Mouse (Mus musculus): ENCODE measurements around the gene Fam20a.

The Fam20a gene

DNA sequence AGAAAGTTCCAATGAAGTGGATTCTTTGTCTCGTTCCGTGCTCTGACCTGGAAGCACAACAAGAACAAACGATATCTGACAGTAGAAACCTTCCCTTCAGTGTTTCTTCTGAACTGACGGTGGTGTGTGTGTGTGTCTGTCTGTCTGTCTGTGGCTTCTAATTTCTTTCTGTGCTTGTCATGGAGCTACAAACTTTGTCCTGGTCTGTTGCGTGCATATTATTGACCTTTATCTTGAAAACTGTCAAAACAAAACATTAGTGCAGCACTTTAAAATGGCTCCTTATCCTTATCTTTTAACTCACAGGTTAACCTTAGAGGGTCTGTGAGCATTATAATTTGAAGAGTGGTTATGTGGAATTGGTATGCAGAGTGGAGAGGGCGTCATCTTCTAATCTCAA is 69.6 kb downstream of the Fam20a start:
- no peak for DNase-seq (ENCODE audit: low spot score)

DNA sequence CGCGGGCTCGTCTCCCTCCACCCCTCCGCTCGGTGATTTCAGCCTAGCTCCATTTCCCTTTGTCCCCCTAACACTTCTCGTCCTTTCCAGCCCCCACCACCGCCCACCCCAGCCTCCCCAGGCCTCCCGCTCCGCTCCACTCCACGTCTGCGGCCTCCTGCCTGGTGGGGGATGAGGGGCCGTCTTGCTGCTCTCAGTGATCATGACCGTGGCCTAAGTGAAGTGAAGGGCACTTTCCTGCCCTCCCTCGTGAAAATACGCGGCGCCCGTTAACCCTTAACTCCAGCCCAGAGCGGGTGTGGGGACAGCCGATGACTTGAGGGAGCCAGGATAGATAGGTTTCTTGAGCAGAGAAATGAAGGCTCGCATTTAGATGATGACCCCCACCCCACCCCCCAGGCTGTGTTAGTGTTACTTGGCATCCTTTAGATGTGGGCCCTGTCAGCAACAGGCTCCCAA is 70.5 kb downstream of the Fam20a start:
- DNase-seq (ENCODE audit: low spot score) = no peak

DNA sequence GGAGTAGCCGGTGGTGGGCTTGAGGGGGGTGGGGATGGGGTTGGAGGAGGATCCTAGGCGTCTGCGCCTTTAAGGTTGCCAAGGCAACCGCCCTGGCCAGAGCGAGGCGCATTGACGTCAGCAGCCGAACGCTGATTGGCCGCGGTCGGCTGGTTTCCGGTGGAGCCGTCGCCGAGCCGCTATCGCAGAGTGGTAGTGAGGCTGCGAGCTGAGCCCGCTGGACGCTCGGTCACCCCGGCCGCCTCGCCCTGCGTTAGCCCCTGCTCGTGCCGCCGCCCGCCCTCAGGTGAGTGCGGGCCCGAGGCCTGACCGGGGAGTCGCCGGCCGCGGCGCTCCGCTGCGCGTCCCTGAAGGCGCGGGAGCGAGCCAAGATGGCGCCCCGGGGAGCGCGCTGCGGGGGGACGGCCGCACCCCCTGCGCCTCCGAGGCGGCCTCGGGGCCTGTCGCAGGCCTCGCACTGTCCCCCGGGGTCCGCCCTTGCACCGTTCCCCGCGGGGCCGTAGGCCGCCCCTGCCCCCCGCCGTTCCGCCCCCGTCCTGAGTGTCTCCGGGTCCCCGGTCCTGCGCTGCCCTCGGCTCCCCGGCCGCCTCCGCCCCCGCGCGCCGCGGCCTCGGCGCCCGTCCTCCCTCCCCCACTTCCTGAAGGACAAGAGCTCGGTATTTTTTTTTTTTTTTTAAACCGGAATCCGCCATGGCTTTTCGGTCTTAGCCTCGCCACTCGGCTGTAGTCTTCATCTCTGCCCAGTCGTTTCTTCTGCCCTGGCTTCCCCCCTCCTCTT is 71.1 kb downstream of the Fam20a start:
- DNase-seq (ENCODE audit: low spot score) = peak; percentile 88

DNA sequence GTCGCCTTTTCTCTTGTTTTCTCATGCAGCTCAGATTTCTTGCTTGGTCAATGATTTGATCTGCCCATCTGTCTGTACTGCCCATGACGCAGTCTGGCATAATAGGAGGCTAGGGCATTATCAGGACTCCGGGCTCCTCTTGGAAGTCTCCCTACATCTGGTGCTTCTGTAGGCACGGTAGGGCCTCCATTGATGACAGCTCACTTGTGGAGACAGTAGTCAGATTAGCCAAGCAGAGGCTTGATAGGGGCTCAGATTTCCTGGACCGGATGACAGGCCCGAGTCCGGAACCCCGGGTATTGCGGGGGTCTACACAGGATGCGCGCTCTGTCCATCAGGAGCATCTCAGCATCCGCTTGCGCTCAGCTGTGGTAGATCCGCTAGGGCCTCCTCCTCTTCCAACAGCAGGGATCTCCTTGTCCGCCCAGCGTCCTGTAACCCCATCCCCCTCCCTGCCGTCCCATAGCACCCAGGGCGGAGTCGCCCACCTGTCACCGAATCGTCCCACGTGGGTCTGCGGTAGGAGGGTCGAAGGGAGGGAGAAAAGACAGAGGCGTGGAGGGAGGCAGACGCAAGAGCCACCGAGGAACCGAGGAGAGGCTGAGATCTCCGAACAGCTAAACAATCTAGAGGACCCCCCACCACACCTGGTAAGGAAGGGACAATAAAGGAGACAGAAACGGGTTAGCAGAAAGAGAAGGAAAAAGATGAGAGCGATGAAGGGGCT is 71.9 kb downstream of the Fam20a start:
- DNase-seq (ENCODE audit: low spot score) = peak; percentile 75

DNA sequence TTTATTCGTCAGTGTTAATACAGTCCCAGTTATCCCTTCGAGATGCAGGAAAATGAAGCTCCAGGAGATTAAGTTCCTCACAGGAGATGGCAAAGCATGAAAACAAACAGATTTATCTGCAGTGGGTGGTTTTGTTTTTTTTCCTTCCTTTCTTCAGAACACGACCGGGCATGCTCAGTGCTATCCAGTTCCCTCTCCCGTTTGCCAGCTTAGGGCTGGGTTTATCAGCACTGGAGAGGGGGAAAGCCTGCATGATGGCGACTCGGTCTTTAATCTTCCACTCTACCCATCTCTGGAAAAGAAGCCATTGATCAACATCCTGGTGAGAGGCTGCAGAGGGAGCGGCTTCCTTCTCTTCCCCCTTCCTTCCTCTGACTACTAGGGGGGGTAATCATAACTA is 72.9 kb downstream of the Fam20a start, which contains the start of gene Prkar1a:
Gene Prkar1a, plus strand, starts transcription at position 200 of the 400 bp plus-strand sequence.
- DNase-seq (ENCODE audit: low spot score) = no peak

DNA sequence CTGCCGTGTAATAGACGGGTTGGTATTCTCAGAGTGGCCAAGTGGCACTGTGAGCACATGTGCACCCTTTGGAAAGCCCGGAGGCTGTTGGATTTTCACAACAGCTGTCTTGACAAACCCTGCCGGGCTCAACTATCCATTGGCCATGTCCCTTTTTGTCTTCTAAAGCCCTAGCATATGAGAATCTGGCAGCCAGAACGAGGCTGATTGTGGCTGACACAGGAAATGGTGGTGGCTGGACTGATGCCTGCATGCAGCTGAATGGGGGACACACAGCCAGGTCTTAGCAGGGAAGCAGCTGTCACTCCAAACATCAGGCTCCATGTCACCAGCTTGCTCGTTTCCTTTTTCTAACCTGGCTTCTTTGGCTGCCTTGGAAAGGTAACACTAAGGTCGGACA is 73.6 kb downstream of the Fam20a start:
- no peak for DNase-seq (ENCODE audit: low spot score)

DNA sequence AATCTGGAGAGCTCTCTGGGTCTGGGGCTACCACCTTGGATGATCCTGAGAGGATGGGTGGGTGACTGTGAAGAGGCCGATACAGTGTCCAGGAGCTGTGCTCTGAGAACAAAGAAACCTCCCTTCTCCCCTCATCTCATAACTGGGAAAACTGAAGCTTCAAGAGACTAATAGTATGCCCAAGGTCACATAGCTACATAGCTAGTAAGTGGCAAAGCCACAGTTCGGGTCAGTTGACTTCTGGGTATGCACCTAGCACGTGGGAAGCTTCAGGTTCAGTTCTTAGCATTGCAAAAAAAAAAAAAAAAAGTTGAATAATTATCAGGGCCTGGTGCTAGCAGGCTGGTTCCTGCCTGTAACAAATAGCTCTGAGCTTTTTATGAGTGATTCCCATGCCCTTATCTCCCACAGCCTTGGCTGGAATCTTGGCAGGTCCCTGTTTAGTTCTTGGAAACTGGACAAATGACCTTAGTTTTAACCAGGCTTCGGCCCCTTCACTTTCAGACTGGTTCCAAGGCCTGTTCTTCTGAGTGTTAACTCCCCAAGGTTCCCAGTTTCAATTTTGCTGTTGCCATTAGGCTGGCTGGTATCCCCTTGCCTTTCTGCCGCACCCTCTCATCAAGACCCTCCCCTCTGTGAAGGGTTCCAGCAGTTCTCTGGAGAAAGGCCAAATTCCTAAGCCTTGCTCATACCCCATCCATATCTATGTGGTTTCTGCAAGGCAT is 80.4 kb downstream of the Fam20a start:
- no peak for DNase-seq (ENCODE audit: low spot score)

DNA sequence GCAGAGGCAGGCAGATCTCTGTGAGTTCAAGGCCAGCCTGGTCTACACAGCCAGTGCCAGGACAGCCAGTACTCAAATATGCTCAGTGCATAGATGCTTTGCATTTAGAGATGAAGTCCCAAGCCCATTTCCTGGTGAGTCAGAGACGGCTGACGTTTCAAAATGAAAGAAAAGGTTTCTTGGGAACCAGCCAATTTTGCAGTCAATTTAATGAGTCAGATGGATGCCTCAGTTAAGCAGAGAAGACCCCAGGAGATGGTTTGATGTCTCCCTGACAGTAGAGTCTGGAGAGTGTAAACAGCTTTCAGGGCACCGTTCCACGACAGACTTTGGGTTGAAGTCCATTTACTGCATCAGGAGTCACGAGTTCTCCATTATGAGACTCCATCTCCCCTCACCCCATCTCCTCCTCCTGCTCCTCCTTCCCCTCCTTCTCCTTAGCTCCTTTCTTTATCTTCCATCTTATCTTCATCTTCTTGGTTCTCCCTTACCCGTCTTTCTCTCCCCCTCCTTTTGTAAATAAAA is 86.1 kb downstream of the Fam20a start:
- no peak for DNase-seq (ENCODE audit: low spot score)

DNA sequence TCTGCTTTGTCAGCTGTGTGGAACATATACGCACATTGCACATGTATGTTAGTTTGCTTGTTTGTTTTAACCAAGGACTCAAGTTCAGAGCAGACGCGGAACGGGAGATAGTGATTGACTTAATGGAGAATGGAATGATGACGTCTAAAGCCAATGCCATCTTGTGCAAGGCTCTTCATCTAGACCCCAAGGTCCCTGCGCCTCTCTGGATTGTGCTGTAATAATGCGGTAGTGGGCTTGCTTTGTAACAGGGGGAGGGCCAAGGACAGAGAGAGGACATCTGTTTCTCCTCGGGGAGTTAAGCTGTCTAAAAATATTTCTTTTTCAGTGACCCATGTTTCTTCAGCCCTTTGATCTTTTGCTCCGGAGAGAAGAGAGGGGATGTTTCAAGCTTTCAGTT is 87.2 kb downstream of the Fam20a start:
- DNase-seq (ENCODE audit: low spot score) = no peak

DNA sequence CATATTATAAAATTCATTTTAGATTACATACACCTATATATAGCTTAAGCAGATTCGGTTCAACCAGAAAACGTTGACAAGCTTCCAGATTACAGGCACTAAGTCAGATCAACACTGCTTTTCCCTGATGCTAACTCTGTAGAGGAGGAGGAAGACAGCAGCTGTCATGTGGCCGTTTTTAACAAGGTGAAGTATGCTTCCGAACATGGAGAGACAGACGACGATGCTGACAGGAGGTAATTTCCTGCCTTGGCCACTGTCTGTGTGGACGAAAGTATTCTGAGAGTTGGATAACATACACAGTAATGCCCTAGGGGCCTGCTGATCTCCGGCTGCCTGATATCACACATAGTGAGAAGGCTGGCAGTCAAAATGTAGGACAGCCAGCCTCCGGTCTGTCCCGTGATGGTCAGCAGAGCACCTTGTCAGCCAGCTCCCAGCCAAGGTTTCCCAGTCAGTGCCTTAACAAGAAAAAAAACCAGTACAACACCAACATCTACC is 93.0 kb downstream of the Fam20a start:
- DNase-seq (ENCODE audit: low spot score) = no peak

DNA sequence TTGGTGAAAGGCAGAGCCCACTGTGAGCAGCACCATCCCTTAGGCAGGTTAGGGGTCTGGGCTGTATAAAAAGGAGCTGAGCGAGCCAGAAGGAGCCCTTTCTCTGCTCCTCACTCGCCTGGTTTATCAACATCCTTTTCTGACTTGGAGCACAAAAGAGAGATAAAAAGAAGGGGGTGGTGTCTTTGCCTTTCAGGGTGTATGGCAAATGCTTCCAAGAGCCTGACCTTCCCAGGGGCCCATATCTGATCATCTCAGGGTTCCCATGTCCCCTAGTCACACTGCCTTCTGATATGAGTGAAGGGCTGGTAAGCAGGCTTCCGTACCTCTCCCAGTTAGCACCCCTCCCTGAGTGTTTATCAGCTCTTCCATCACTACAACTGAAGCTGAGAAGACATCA is 94.0 kb downstream of the Fam20a start:
- DNase-seq (ENCODE audit: low spot score) = no peak

DNA sequence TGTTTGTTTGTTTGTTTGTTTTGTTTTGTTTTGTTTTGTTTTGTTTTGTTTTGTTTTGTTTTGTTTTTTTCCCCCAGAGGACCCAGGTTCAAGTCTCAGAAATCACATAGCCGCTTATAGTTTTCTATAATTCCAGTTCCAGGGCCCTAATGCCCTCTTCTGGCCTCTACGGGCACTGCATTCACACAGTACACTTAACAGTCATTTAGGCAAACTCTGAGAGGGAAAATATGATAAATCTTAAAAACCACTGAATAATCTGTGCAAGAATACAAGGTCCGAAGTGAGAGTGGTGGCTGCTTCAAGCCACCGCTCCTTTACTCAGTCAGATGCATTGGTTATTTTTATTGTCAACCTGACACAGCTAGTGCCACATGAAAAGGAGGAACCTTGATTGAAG is 94.4 kb downstream of the Fam20a start:
- DNase-seq (ENCODE audit: low spot score) = no peak

DNA sequence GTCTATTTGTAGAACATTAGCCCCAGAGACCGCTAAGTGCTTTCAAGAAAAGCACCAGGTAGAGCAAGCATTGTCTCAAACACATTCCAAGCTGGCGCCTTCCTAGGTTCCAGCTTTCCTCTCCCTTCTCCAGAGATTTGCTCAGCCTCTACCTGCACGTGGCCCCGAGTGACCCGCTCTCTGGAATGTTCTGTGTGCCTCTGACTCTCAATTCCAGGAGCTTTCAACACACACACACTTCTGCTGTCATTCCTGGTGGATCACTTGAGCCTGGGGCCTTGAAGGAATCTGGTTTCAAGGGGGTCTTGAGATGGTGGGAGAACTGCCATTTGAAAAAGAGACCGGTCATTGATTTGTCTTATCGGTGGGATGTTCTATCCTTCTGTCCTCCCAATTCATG is 98.8 kb downstream of the Fam20a start:
- DNase-seq (ENCODE audit: low spot score) = no peak

DNA sequence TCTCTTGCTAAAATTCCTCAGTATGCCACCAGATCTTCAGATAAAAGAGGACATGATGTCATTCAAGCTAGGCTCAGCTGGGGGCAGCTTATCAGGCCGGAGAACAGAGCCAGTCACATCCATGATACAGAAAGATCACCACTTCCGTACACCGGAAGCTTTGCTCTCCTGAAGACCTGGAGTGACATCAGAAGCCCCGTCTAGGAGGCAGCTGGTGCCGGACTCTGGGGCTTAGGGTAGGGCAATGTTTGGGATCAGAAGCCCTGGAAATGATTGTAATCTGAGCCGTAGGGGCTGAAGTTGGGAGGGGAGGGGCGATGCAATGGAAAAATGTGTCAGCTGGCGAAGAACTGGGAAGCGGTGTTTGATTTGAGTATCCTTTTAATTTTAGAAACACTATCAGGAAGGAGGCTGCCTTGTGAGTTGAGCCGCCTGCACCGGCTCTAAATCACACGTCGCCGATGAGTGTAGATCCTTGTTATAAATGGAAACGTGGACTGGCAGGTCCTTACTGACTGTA is 99.5 kb downstream of the Fam20a start:
- DNase-seq (ENCODE audit: low spot score) = no peak

DNA sequence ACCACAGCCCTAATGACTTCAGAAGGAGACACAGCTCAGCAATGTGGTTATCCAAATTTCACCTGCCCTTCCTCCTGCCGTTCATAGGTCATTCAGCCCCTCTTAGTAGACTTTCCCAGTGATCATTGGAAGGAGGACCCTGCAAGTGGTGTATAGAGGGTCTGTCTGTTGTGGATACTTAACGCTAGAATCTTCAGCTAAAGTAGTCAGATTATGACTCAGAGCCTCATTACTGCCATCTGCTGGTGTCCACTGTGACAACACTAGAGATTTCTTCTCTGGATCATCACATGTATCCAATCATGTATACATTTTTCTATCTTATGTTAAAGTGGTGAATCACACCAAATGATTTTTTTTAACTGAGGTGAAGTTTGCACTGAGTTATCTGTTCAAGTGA is 100.9 kb downstream of the Fam20a start:
- DNase-seq (ENCODE audit: low spot score) = no peak

DNA sequence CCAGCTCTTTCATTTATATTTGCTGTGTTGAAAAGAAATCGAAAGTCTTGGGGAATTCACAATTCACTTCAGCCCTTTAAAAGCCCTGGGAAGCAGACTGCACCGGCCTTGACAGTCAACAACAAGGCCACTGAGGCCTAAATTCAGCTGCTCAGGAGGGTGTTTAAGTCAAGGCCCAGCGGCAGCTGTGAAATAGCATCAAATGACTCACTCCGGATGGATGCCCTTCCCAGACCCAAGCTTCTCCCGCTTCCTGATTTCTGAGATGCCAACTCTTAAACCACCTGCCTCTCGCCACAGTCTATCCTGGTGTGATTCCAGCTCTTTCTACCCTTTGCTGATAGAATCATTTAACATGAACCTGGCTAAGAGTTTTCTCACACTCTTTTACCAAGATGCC is 101.7 kb downstream of the Fam20a start:
- no peak for DNase-seq (ENCODE audit: low spot score)

Measured in left cerebral cortex, adult 11 months (tissue).